Mouse (Mus musculus) MEL (cell line): ENCODE measurements around the gene Clpb. TPM values are rescaled to one million over a fixed set of nuclear protein-coding genes. Genes with fewer than 3 reads are reported as not detected.

Experiments
- DNase-seq: peaks from one replicate; pipeline ENCODE4 v3.0.0; 2011; ENCODE audit warnings: low read depth, low spot score
- H3K27ac ChIP-seq: 2 replicates; pipeline ENCODE4 v1.5.1; 2012; ENCODE audit warnings: low read depth, mild to moderate bottlenecking, control low read depth, low read length, moderate library complexity; ENCODE audit not compliant: control insufficient read depth
- H3K27me3 ChIP-seq, 2 experiments: fragments of 150-350 bp in 1 of 2; sonication (generic) in 1 of 2; 2 replicates each; pipeline ENCODE4 v1.6.1; 2012; ENCODE audit warnings: low read length in 2 of 2, mild to moderate bottlenecking in 2 of 2, improper control_type of control experiment in 1 of 2, moderate library complexity in 1 of 2; ENCODE audit not compliant: insufficient read depth in 2 of 2, control insufficient read depth in 1 of 2
- H3K36me3 ChIP-seq, 2 experiments: 2 replicates each; pipeline ENCODE4 v1.6.1; 2012 to 2014; ENCODE audit warnings: low read length in 2 of 2, improper control_type of control experiment in 1 of 2, inconsistent platforms in 1 of 2, mild to moderate bottlenecking in 1 of 2; ENCODE audit not compliant: insufficient read depth in 2 of 2, control insufficient read depth in 1 of 2
- H3K4me1 ChIP-seq, 2 experiments: fragments of 150-350 bp in 1 of 2; sonication (generic) in 1 of 2; 2 replicates each; pipeline ENCODE4 v1.6.1; 2012; ENCODE audit warnings: low read length in 2 of 2, improper control_type of control experiment in 1 of 2, mild to moderate bottlenecking in 1 of 2; ENCODE audit not compliant: insufficient read depth in 2 of 2, control insufficient read depth in 1 of 2
- H3K4me3 ChIP-seq, 2 experiments: fragments of 150-350 bp in 1 of 2; sonication (generic) in 1 of 2; 2 replicates each; pipeline ENCODE4 v1.5.1; 2012; ENCODE audit warnings: low read depth in 2 of 2, low read length in 2 of 2, mild to moderate bottlenecking in 2 of 2, moderate library complexity in 2 of 2, control low read depth in 1 of 2, improper control_type of control experiment in 1 of 2; ENCODE audit not compliant: control insufficient read depth in 1 of 2, insufficient read depth in 1 of 2
- H3K79me2 ChIP-seq: 2 replicates; pipeline ENCODE4 v1.6.1; 2012; ENCODE audit warnings: mild to moderate bottlenecking, low read length, moderate library complexity; ENCODE audit not compliant: control insufficient read depth, poor library complexity, insufficient read depth
- H3K9ac ChIP-seq: 2 replicates; pipeline ENCODE4 v1.6.1; 2012; ENCODE audit warnings: low read depth, mild to moderate bottlenecking, control low read depth, low read length, moderate library complexity; ENCODE audit not compliant: control insufficient read depth, poor library complexity, severe bottlenecking
- H3K9me3 ChIP-seq: fragments of 150-350 bp; sonication (generic); replicated peaks from 2 replicates; pipeline ENCODE4 v1.6.1; 2012; ENCODE audit warnings: mild to moderate bottlenecking, low read length, improper control_type of control experiment, moderate library complexity; ENCODE audit not compliant: insufficient read depth
- CHD2 ChIP-seq: IDR thresholded peaks from 2 replicates; pipeline ENCODE4 v1.6.1; 2011; ENCODE audit warnings: low read length, improper control_type of control experiment
- ELF1 ChIP-seq: IDR thresholded peaks from 2 replicates; pipeline ENCODE4 v1.6.1; 2014; ENCODE audit warnings: low read depth, mild to moderate bottlenecking, inconsistent platforms, low read length, improper control_type of control experiment, moderate library complexity
- EP300 ChIP-seq, 2 experiments: IDR thresholded peaks; 2 replicates each; pipeline ENCODE4 v1.6.1; 2011; ENCODE audit warnings: improper control_type of control experiment in 2 of 2, low read length in 2 of 2, low read depth in 1 of 2, mild to moderate bottlenecking in 1 of 2
- GABPA ChIP-seq: IDR thresholded peaks from 2 replicates; pipeline ENCODE4 v1.6.1; 2012; ENCODE audit warnings: low read depth, mild to moderate bottlenecking, inconsistent platforms, low read length, improper control_type of control experiment, moderate library complexity
- GATA1 ChIP-seq: IDR thresholded peaks from 2 replicates; pipeline ENCODE4 v1.6.1; 2011; ENCODE audit warnings: low read depth, low read length, improper control_type of control experiment
- HCFC1 ChIP-seq: IDR thresholded peaks from 2 replicates; pipeline ENCODE4 v1.6.1; 2012; ENCODE audit warnings: low read depth, mild to moderate bottlenecking, inconsistent platforms, low read length, improper control_type of control experiment, moderate library complexity
- KAT2A ChIP-seq: conservative IDR thresholded peaks from 2 replicates; pipeline ENCODE4 v1.6.1; 2012; ENCODE audit warnings: low read depth, low read length, improper control_type of control experiment, inconsistent platforms
- MEF2A ChIP-seq: IDR thresholded peaks from 2 replicates; pipeline ENCODE4 v1.6.1; 2014; ENCODE audit warnings: low read depth, mild to moderate bottlenecking, inconsistent platforms, low read length, improper control_type of control experiment; ENCODE audit not compliant: poor library complexity, insufficient replicate concordance, severe bottlenecking; ENCODE audit errors: extremely low read depth
- MYC ChIP-seq: IDR thresholded peaks from 2 replicates; pipeline ENCODE4 v1.6.1; 2011; ENCODE audit warnings: low read depth, mild to moderate bottlenecking, low read length, improper control_type of control experiment, moderate library complexity
- NELFE ChIP-seq: IDR thresholded peaks from 2 replicates; pipeline ENCODE4 v1.6.1; 2011; ENCODE audit warnings: low read depth, low read length, improper control_type of control experiment
- NRF1 ChIP-seq: IDR thresholded peaks from 2 replicates; pipeline ENCODE4 v1.6.1; 2014; ENCODE audit warnings: low read depth, mild to moderate bottlenecking, inconsistent platforms, low read length, improper control_type of control experiment, moderate library complexity; ENCODE audit not compliant: poor library complexity, insufficient read depth, severe bottlenecking
- POLR2AphosphoS2 ChIP-seq: IDR thresholded peaks from 2 replicates; pipeline ENCODE4 v1.6.1; 2011; ENCODE audit warnings: low read length, improper control_type of control experiment
- RAD21 ChIP-seq: IDR thresholded peaks from 2 replicates; pipeline ENCODE4 v1.6.1; 2011; ENCODE audit warnings: mild to moderate bottlenecking, low read depth, low read length, improper control_type of control experiment
- RCOR1 ChIP-seq: IDR thresholded peaks from 2 replicates; pipeline ENCODE4 v1.6.1; 2012; ENCODE audit warnings: low read depth, mild to moderate bottlenecking, inconsistent platforms, low read length, improper control_type of control experiment
- SIN3A ChIP-seq: IDR thresholded peaks from 2 replicates; pipeline ENCODE4 v1.6.1; 2012; ENCODE audit warnings: low read length, improper control_type of control experiment, inconsistent platforms
- SMC3 ChIP-seq: IDR thresholded peaks from 2 replicates; pipeline ENCODE4 v1.6.1; 2011; ENCODE audit warnings: low read depth, low read length, improper control_type of control experiment
- TBP ChIP-seq: IDR thresholded peaks from 2 replicates; pipeline ENCODE4 v1.8.0; 2011; ENCODE audit warnings: low read depth, low read length, improper control_type of control experiment
- TCF12 ChIP-seq: IDR thresholded peaks from 2 replicates; pipeline ENCODE4 v1.6.1; 2014; ENCODE audit warnings: low read depth, mild to moderate bottlenecking, inconsistent platforms, low read length, improper control_type of control experiment, moderate library complexity
- USF1 ChIP-seq: IDR thresholded peaks from 2 replicates; pipeline ENCODE4 v1.6.1; 2014; ENCODE audit warnings: low read depth, mild to moderate bottlenecking, inconsistent platforms, low read length, improper control_type of control experiment, moderate library complexity
- USF2 ChIP-seq, 2 experiments: IDR thresholded peaks; 2 replicates each; pipeline ENCODE4 v1.6.1; 2011 to 2012; ENCODE audit warnings: improper control_type of control experiment in 2 of 2, low read length in 2 of 2, borderline replicate concordance in 1 of 2, inconsistent platforms in 1 of 2, low read depth in 1 of 2, mild to moderate bottlenecking in 1 of 2; ENCODE audit not compliant: insufficient read depth in 1 of 2
- ZC3H11A ChIP-seq: IDR thresholded peaks from 2 replicates; pipeline ENCODE4 v1.6.1; 2012; ENCODE audit warnings: low read depth, mild to moderate bottlenecking, inconsistent platforms, low read length, improper control_type of control experiment
- ZKSCAN1 ChIP-seq: IDR thresholded peaks from 2 replicates; pipeline ENCODE4 v1.6.1; 2012; ENCODE audit warnings: low read depth, mild to moderate bottlenecking, inconsistent platforms, low read length, improper control_type of control experiment, moderate library complexity
- ZMIZ1 ChIP-seq: IDR thresholded peaks from 2 replicates; pipeline ENCODE4 v1.6.1; 2012; ENCODE audit warnings: low read depth, mild to moderate bottlenecking, inconsistent platforms, low read length, improper control_type of control experiment, moderate library complexity
- ZNF384 ChIP-seq: IDR thresholded peaks from 2 replicates; pipeline ENCODE4 v1.6.1; 2012; ENCODE audit warnings: low read depth, mild to moderate bottlenecking, inconsistent platforms, low read length, improper control_type of control experiment
- polyA plus RNA-seq, 2 experiments: library from polyadenylated mRNA; stranded (reverse) in 1 of 2; unstranded in 1 of 2; fragments of >175 nt in 1 of 2; fragments of >200 nt in 1 of 2; gene quantifications; 2 replicates each; pipeline versions ENCODE4 v1.2.1 to v1.2.4; 2012; ENCODE audit warnings: low replicate concordance in 2 of 2, low read depth in 1 of 2; ENCODE audit not compliant: insufficient read length in 2 of 2, insufficient read depth in 1 of 2, missing spikeins in 1 of 2
- total RNA-seq: library from RNA; depleted of rRNA; stranded (reverse); fragments of 300-350 nt; gene quantifications from 2 replicates; pipeline ENCODE4 v1.2.3, GENCODE M21; 2012

The Clpb gene
- total and polyA plus RNA-seq, 3 experiments = 59.0 to 71.5 TPM; not detected in 1

GRCm38 (mm10) chr7:101683976-101684630 lies 20.7 kb downstream of the Clpb start:
- no peak for DNase-seq
- Histone ChIP-seq H3K4me3 (no peak overlapping the region), H3K36me3 (peaks cover 0 to 3% of the 10 kb centered on the region in 2 experiments; a peak in 1 of 4 replicates), H3K27me3 (no peaks in the 10 kb centered on the region), H3K27ac (no peak overlapping the region), H3K4me1 (no peaks in the 10 kb centered on the region), H3K79me2 (0 out of 2 replicates have a peak, but pooled peaks cover 1% of the 10 kb centered on the region), H3K9ac (no peak overlapping the region), H3K9me3 (no peaks in the 10 kb centered on the region)
- TF ChIP-seq SIN3A (no peak), TBP (no peak), CHD2 (no peak), USF1 (no peak), ZNF384 (no peak), GATA1 (no peak), POLR2AphosphoS2 (no peak), TCF12 (no peak), NELFE (no peak), MYC (no peak), GABPA (no peak), HCFC1 (no peak), RAD21 (no peak), SMC3 (no peak), ZC3H11A (no peak), EP300 (IDR thresholded peaks at IDR 0.05; ENCODE audit: low read depth in 1 of 2, low read length in 2 of 2) (no peak), MEF2A (no peak), NRF1 (no peak), ZMIZ1 (no peak)

- Histone ChIP-seq H3K9ac (no peak overlapping the region), H3K27me3 (no peaks in the 10 kb centered on the region), H3K27ac (no peak overlapping the region)
- DNase-seq = no peak
- TF ChIP-seq RCOR1 (no peak), ZNF384 (no peak), CHD2 (no peak), ZKSCAN1 (no peak), USF2 (IDR thresholded peaks at IDR 0.05; ENCODE audit: borderline replicate concordance in 1 of 2, insufficient read depth in 1 of 2, low read depth in 1 of 2, low read length in 2 of 2) (no peak), KAT2A (no peak), ELF1 (no peak)
- TF ChIP-seq, all 39 proteins: peak for 0
- H3K36me3 ChIP-seq = peaks cover 0 to 3% of the 10 kb centered on the region in 2 experiments; a peak in 1 of 4 replicates
- H3K4me3 ChIP-seq = no peak overlapping the region
- H3K9me3 ChIP-seq = no peaks in the 10 kb centered on the region
- H3K4me1 ChIP-seq = no peaks in the 10 kb centered on the region
- 0 out of 2 replicates have a peak, but pooled peaks cover 1% of the 10 kb centered on the region for H3K79me2 ChIP-seq
Observed at GRCm38 (mm10) chr7:101684671-101685070, 21.2 kb downstream of the Clpb start.
